Mouse (Mus musculus) hindbrain, embryonic 16.5 days (tissue): Measurements from ENCODE around the gene Drg1. TPM values are rescaled to one million over a fixed set of nuclear protein-coding genes. Genes with fewer than 3 reads are reported as not detected.
A peak's percentile ranks its signal among the peaks of the same experiment; 100 is the strongest.

ENCODE experiments used
- ATAC-seq: fragments of 200-750 bp; cut with Nextera tagmentation; 2 replicates; pipeline ENCODE4 v1.8.0; 2017; ENCODE audit warnings: moderate TSS enrichment, moderate library complexity
- H3K27ac ChIP-seq: fragments of 300-500 bp; sonication (generic); 2 replicates; pipeline ENCODE4 v1.5.1; 2014; ENCODE audit warnings: low read depth, mild to moderate bottlenecking, control low read depth, low read length, moderate library complexity
- H3K27me3 ChIP-seq: fragments of 300-500 bp; sonication (generic); replicated peaks from 2 replicates; pipeline ENCODE4 v1.6.1; 2014; ENCODE audit warnings: low read length; ENCODE audit not compliant: control insufficient read depth, insufficient read depth
- H3K36me3 ChIP-seq: fragments of 300-500 bp; sonication (generic); 2 replicates; pipeline ENCODE4 v1.6.1; 2014; ENCODE audit warnings: mild to moderate bottlenecking, low read length, moderate library complexity, mixed read lengths; ENCODE audit not compliant: control insufficient read depth, insufficient read depth
- H3K4me1 ChIP-seq: fragments of 300-500 bp; sonication (generic); 2 replicates; pipeline ENCODE4 v1.6.1; 2014; ENCODE audit warnings: low read depth, low read length; ENCODE audit not compliant: control insufficient read depth, insufficient read depth
- H3K4me2 ChIP-seq: fragments of 300-500 bp; sonication (generic); 2 replicates; pipeline ENCODE4 v1.6.1; 2014; ENCODE audit warnings: mild to moderate bottlenecking, low read length, control low read depth, moderate library complexity
- H3K4me3 ChIP-seq: fragments of 300-500 bp; sonication (generic); 2 replicates; pipeline ENCODE4 v1.5.1; 2014; ENCODE audit warnings: mild to moderate bottlenecking, low read length, control low read depth, moderate library complexity
- H3K9ac ChIP-seq: fragments of 300-500 bp; sonication (generic); 2 replicates; pipeline ENCODE4 v1.6.1; 2014; ENCODE audit warnings: low read depth, mild to moderate bottlenecking, control low read depth, low read length, moderate library complexity
- H3K9me3 ChIP-seq: fragments of 300-500 bp; sonication (generic); 2 replicates; pipeline ENCODE4 v1.6.1; 2014; ENCODE audit warnings: mild to moderate bottlenecking, low read length, moderate library complexity; ENCODE audit not compliant: control insufficient read depth
- WGBS: fragments of 180-500 bp; shearing (Covaris S2); extraction: QIAGEN DNeasy Blood & Tissue Kit; methylation state at CpG from one replicate; pipeline ENCODE4 v1.1.7; 2014; 5-methylcytosine and 5-hydroxymethylcytosine counted together
- polyA plus RNA-seq: library from polyadenylated mRNA; unstranded; fragments of >200 nt; fragmentation: Nextera tagmentation; extraction: Ambion mirVana; gene quantifications from 2 replicates; pipeline ENCODE4 v1.2.1, GENCODE M21; 2015

The Drg1 gene
- polyA plus RNA-seq, result 207 and 210 TPM in 2 replicates

- Histone ChIP-seq H3K4me2 (peak within 1 kb of the TSS; percentile 66), H3K4me3 (peak within 1 kb of the TSS; percentile 77), H3K36me3 (peaks cover 12% of the 10 kb centered on the region), H3K9me3 (no peaks in the 10 kb centered on the region), H3K27ac (peak within 1 kb of the TSS; percentile 91), H3K9ac (peak within 1 kb of the TSS; percentile 84), H3K4me1 (peaks cover 20% of the 10 kb centered on the region), H3K27me3 (no peaks in the 10 kb centered on the region)
- under 1% methylated on average over 63 of the region's 72 CpGs for WGBS
- ATAC-seq, result peak; percentile 99
These were observed at the start of gene Drg1 for GRCm38 (mm10) chr11:3266079-3266685. TSS of gene Drg1 (minus strand) at chr11:3266415.

- H3K9ac ChIP-seq, result no peak overlapping the region
- ATAC-seq, result peak; percentile 55
- no peaks in the 10 kb centered on the region for H3K4me1 ChIP-seq
These were observed 47.9 kb upstream of the Drg1 start for GRCm38 (mm10) chr11:3314148-3314547.

GRCm38 (mm10) chr11:3313294-3313693 lies 47.1 kb upstream of the Drg1 start:
- H3K4me1 ChIP-seq, result no peaks in the 10 kb centered on the region
- H3K27ac ChIP-seq, result no peak overlapping the region
- H3K9me3 ChIP-seq, result no peaks in the 10 kb centered on the region
- H3K9ac ChIP-seq, result no peak overlapping the region
- ATAC-seq, result no peak
- no peaks in the 10 kb centered on the region for H3K27me3 ChIP-seq
- WGBS, result 90% methylated on average over 1 of the region's 1 CpGs
- no peak overlapping the region for H3K4me3 ChIP-seq
- no peak overlapping the region for H3K4me2 ChIP-seq
- peaks cover 17% of the 10 kb centered on the region for H3K36me3 ChIP-seq

More at GRCm38 (mm10) chr11:3314148-3314547, 47.9 kb upstream of the Drg1 start:
- Histone ChIP-seq H3K27me3 (no peaks in the 10 kb centered on the region), H3K4me3 (no peak overlapping the region), H3K36me3 (peaks cover 13% of the 10 kb centered on the region), H3K9me3 (no peaks in the 10 kb centered on the region), H3K27ac (no peak overlapping the region), H3K4me2 (no peak overlapping the region)
- 32% methylated on average over 2 of the region's 2 CpGs for WGBS

- ATAC-seq, result no peak
- Histone ChIP-seq H3K9me3 (no peaks in the 10 kb centered on the region), H3K4me2 (no peak overlapping the region), H3K4me1 (no peaks in the 10 kb centered on the region), H3K36me3 (peaks cover 32% of the 10 kb centered on the region), H3K9ac (no peak overlapping the region), H3K27me3 (no peaks in the 10 kb centered on the region), H3K27ac (no peak overlapping the region), H3K4me3 (no peak overlapping the region)
- 84% methylated on average over 9 of the region's 10 CpGs for WGBS
These were observed 45.6 kb upstream of the Drg1 start for GRCm38 (mm10) chr11:3311586-3312347.

GRCm38 (mm10) chr11:3310789-3311585 lies 44.8 kb upstream of the Drg1 start:
- H3K4me2 ChIP-seq, result no peak overlapping the region
- WGBS, result 94% methylated on average over 10 of the region's 10 CpGs
- no peaks in the 10 kb centered on the region for H3K27me3 ChIP-seq
- H3K36me3 ChIP-seq, result peaks cover 37% of the 10 kb centered on the region
- H3K4me3 ChIP-seq, result no peak overlapping the region
- H3K9ac ChIP-seq, result no peak overlapping the region
- no peaks in the 10 kb centered on the region for H3K9me3 ChIP-seq
- H3K27ac ChIP-seq, result no peak overlapping the region
- ATAC-seq, result no peak
- H3K4me1 ChIP-seq, result no peaks in the 10 kb centered on the region

- no peak overlapping the region for H3K27ac ChIP-seq
- no peak overlapping the region for H3K9ac ChIP-seq
- ATAC-seq, result no peak
- 87% methylated on average over 4 of the region's 4 CpGs for WGBS
- H3K4me2 ChIP-seq, result no peak overlapping the region
- no peak overlapping the region for H3K4me3 ChIP-seq
- H3K4me1 ChIP-seq, result no peaks in the 10 kb centered on the region
- no peaks in the 10 kb centered on the region for H3K27me3 ChIP-seq
- H3K9me3 ChIP-seq, result no peaks in the 10 kb centered on the region
- peaks cover 48% of the 10 kb centered on the region for H3K36me3 ChIP-seq
These were observed 43.7 kb upstream of the Drg1 start for GRCm38 (mm10) chr11:3309884-3310283.

- Histone ChIP-seq H3K4me1 (no peaks in the 10 kb centered on the region), H3K4me3 (no peak overlapping the region), H3K27me3 (no peaks in the 10 kb centered on the region), H3K4me2 (no peak overlapping the region), H3K9me3 (no peaks in the 10 kb centered on the region), H3K36me3 (peaks cover 50% of the 10 kb centered on the region), H3K27ac (no peak overlapping the region), H3K9ac (no peak overlapping the region)
- WGBS, result 94% methylated on average over 3 of the region's 3 CpGs
- no peak for ATAC-seq
These were observed 41.7 kb upstream of the Drg1 start for GRCm38 (mm10) chr11:3307875-3308274.

GRCm38 (mm10) chr11:3305821-3306220 lies 39.6 kb upstream of the Drg1 start:
- WGBS, result 94% methylated on average over 4 of the region's 4 CpGs
- Histone ChIP-seq H3K9ac (no peak overlapping the region), H3K4me3 (no peak overlapping the region), H3K4me2 (no peak overlapping the region), H3K9me3 (no peaks in the 10 kb centered on the region), H3K36me3 (peaks cover 58% of the 10 kb centered on the region), H3K4me1 (no peaks in the 10 kb centered on the region; the same call in 1 of the 2 replicates), H3K27me3 (no peaks in the 10 kb centered on the region), H3K27ac (no peak overlapping the region)
- ATAC-seq, result no peak

GRCm38 (mm10) chr11:3302792-3303191 lies 36.6 kb upstream of the Drg1 start:
- Histone ChIP-seq H3K9me3 (no peaks in the 10 kb centered on the region), H3K27me3 (no peaks in the 10 kb centered on the region), H3K36me3 (peaks cover 60% of the 10 kb centered on the region), H3K4me2 (no peak overlapping the region), H3K4me3 (no peak overlapping the region), H3K27ac (no peak overlapping the region), H3K4me1 (no peaks in the 10 kb centered on the region; the same call in 1 of the 2 replicates), H3K9ac (no peak overlapping the region)
- ATAC-seq, result no peak
- 79% methylated on average over 4 of the region's 4 CpGs for WGBS
